Mouse (Mus musculus) kidney, adult 18-20 months (tissue): ENCODE data around the gene Ceacam16.

Source experiments
- DNase-seq: peaks from one replicate; pipeline ENCODE4 v3.0.0; 2021

Gene Ceacam16

DNA sequence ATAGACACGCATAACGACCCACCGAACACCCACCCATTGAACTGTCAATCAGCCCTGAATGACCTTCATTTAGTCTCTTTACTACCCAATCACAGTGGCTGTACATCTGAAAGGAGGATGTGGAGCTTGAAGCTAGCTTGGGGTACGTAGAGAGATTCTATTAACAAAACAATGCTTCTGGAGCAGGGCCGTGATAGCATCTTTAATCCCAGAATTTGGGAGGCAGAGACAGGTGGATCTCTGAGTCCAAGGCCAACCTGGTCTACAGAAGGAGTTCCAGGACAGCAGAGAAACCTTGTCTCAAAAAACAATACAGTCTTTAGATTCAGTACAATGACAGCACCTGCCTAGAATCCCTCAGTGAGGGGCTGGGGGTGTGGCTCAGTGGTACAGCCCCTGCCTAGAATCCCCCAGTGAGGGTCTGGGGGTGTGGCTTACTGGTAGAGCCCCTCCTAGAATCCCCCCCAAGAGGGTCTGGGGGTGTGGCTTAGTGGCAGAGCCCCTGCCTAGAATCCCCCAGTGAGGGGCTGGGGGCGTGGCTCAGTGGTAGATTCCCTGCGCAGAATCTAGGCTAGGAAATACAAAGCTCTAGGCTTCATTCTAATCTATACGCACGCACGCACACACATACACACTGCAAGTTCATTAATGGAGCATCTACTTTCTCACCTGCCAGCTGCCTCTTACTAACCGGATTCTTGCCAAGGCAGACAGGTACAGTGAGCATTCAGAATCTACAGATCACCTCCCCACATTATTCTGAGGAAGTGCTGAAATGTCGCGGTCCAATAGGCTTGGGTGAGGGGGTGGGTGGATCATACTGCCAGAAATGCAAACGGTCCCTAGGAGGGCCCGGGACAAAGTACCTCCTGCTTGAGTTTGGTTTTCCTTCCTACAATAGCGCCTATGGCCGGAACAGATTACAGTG lies 45.5 kb downstream of the Ceacam16 start:
- DNase-seq = no peak

- no peak for DNase-seq
These were observed 47.4 kb downstream of the Ceacam16 start for GRCm38 (mm10) chr7:19813579-19814122.

DNA sequence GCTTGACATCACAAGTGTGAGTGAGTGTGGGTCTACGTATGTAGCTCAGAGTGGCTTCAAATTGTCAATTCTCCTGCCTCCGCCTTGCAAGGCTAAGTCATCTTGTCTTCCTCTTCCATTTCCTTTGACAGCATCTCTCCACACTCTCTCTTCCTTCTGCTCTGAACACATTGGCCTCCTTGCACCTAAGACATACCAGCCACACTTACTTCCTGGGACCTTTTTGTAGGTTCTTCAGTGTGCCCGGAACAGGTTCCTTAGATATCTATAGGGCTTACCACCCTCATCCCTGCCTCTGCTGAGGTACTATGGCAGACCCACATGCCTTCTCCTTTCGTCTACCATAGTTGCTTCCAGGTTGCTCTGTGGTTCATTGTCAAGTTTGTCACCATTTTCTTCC lies 47.9 kb downstream of the Ceacam16 start:
- DNase-seq = no peak

- peak; percentile 83 for DNase-seq
These were observed 50.0 kb downstream of the Ceacam16 start for GRCm38 (mm10) chr7:19811114-19811513.

GRCm38 (mm10) chr7:19809369-19809768 lies 51.7 kb downstream of the Ceacam16 start:
- DNase-seq = peak; percentile 56

GRCm38 (mm10) chr7:19806356-19806969 lies 54.6 kb downstream of the Ceacam16 start:
- no peak for DNase-seq

DNA sequence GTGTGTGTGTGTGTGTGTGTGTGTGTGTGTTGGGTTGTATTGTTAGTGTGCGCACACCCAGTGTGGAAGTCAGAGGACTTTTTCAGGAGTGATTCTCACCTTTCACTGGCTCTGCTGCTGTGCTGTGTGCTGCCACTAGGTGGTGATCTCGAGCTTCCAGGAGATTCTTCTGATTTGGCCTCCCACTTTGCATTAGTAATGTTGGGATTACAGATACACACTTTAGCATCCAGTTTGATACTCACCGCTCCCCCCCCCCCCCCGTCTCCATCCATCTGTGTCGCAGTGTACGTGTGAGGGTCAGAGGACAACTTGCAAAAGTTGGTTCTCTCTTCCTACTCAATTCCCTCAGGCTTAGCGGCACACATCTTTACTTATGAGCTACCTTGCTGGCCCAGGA lies 58.1 kb downstream of the Ceacam16 start:
- DNase-seq = peak; percentile 84
